Mouse (Mus musculus): ENCODE data around the gene Tm4sf20.

GRCm38 (mm10) chr1:82798304-82798703 is 30.0 kb upstream of the Tm4sf20 start:
- TF ChIP-seq CTCF (IDR thresholded peaks at IDR 0.05; ENCODE audit: borderline replicate concordance, insufficient read depth, low read length) (no peak), POLR2A (IDR thresholded peaks at IDR 0.05; ENCODE audit: low read depth, low read length) (no peak)
